Mouse (Mus musculus) WW6 (cell line): ENCODE results near the gene Ccl12.

Experiments used
- DNase-seq: peaks from one replicate; pipeline ENCODE4 v3.0.0-alpha.2; 2013; ENCODE audit warnings: low read depth, low spot score

Gene Ccl12

DNA sequence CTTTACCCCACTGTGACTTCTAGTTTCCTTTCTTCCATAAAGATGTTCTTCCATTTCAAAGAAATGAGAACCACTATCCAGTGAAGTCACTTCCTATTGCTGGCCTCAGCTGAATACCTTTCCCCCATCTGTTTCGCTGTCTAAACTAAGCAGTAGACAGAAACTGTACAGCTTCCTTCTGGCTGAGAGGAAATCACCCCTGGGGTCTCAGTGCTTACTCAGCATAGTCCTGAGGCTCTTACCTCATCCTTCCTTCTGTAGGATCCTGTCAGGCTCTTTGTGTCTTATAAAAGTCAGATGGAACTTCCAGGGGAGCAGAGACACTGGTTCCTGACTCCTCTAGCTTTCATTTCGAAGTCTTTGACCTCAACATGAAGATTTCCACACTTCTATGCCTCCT, at the start of gene Ccl12:
Gene Ccl12 (plus strand): TSS at position 317 of the 400 bp plus-strand sequence.
- DNase-seq = no peak

- DNase-seq = no peak
These were observed 47.8 kb upstream of the Ccl12 start for GRCm38 (mm10) chr11:82053849-82054248.

GRCm38 (mm10) chr11:82057646-82058045, 44.0 kb upstream of the Ccl12 start, which contains the start of gene Ccl11:
Gene Ccl11, plus strand, starts transcription at chr11:82057823.
- DNase-seq = no peak

DNA sequence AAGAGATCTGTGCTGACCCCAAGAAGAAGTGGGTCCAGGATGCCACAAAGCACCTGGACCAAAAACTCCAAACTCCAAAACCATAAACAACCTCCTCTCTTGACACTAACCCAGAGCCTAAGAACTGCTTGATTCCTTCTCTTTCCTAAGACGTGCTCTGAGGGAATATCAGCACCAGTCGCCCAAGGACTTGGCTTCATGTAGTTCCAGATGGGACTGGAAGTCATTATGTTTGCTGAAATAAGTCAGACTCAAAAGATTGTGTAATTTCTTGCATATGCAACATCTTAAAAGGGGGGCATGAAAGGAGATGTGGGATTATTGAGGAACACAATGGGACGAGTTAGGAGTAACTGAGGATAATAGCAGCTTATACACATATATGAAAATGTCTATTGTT, 39.4 kb upstream of the Ccl12 start:
- DNase-seq = no peak

- DNase-seq = no peak
These were observed 38.2 kb upstream of the Ccl12 start for GRCm38 (mm10) chr11:82063454-82063853.

GRCm38 (mm10) chr11:82066953-82067571, 34.6 kb upstream of the Ccl12 start:
- DNase-seq = no peak

DNA sequence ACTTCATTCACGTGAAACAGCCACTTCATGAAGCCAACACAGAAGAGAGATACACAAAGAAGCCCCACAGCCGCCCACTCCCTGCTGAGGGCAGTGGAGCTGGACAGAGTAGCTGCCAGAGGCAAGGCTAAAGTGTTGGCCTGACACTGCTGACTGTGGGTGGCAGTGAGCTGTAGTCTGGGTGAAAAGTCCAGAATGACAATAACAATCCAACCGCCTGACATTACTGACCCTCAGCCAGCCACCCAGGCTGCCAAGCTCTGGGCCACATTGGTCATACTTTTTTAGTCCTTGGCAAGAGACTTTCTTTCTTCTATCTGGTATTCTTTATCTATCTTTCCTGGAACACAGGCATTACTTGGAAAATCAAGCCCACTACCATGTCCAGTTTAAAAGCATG, 30.6 kb upstream of the Ccl12 start:
- no peak for DNase-seq

DNA sequence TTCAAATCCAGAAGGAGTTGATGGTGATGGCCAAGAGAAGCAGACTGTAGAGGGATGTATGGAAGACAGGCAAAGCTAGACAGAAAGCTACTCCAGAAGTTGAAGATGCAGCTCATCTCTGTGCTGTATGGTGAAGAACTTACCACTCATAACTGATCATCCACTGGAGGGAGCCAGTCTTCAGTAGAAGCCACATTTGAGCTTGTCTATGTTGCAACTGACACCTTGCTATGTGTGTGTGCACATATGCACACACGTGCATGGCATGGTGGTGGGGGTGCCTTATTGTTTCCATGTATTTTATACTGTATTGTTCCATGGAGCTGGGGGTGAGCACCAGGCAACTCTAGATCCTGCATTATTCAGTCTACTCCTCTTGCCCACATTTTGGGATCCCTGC, 29.3 kb upstream of the Ccl12 start:
- DNase-seq = no peak

GRCm38 (mm10) chr11:82072984-82073383, 28.7 kb upstream of the Ccl12 start:
- no peak for DNase-seq

DNA sequence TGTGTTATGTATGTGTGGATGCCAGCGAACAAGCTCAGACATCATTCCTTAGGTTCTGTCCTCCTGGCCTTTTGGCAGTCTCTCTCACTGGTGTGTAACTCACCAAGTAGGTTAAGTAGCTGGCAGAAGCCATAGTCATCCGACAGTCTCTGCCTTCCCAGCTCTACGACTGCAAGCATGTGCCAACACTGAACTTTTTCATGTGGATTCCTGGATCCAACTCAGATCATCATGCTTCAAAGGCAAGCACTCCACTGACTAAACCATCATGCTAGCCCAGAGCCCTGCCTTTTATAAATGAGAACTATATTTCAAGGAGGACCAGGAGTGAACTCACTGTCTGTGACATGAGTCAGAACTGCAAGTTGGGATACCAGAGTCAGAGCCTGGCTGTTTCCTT, 28.0 kb upstream of the Ccl12 start:
- no peak for DNase-seq

DNA sequence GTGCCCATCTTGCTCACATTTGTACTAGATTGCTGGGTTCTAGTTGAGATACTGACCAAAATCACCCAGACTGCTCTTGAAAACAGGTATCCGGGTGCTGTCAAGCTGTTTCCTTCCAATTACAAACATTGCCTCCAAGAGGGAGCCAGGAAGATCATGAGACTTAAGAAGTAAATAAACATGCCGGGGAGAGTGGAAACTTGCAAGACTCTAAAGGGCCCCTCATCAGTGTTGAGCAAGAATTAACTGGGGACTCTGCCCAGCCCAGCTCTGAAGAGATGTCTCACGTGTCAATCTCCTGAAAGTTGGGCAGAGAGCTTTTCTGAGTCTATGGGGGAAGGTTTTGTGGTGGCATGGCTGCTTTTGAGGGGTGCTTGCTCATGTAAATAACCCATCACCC, 24.6 kb upstream of the Ccl12 start:
- DNase-seq = no peak

DNA sequence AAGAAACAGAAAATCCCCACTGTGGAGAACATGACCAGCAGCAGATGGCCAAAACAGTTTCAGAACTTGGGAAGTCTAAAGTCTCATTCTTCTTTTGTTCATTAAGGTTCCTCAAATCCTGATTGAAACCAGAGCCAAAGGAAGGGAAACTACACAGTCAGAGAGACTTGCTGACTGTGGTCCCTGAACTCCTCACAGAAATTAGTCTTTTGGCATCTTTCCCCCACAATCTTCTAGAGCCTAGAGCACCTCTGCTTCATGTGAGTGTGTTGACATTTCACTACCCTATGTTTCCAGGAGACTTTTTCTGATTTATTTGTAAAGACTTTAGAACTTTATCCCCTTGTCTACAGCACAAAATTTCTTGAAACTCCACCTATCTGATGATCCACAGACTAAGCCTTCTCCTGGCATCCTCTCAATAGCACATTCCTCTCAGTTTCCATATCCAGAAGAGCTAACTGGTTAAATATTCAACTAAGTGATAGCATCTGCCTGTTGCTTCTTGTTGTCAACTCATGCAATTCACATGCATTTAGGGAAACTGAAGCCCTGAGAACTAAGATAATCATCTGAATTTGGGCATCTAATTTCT, 23.4 kb upstream of the Ccl12 start:
- no peak for DNase-seq

DNA sequence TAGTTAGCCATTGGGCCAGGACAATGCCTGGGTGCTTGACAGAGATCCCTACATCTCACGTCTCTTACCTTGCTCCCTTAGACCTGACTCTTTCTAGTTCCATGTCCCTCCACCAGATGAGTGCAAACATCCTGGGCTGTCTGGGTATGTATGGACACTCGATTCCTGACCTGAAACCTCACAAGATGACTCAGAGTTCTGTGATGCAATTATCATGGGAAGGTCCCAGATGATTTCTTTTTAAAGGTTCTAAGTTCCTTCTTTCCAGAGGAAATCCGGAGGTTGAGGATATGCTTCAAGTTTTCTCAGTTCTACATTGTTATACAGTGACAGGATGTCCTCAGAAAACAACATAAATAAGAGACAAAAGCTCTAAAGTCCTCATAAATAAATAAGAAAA, 20.8 kb upstream of the Ccl12 start:
- no peak for DNase-seq

DNA sequence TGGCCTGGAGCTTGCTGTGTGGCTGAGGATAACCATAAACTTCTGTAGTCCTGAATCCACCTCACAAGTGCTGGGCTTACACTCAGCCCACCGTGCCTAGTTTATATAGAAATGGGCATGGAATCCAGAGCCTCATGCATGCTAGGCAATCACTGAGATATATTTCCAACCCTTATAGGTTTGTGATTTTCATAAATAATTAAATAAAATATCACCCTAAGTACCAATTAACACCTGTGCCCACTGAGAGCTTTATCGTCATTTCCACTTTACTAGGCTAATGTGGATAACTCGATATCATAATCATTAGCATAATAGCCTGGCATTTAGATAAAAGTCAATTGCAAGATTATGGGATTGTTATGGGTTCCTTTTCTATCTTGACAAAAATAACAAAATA, 17.3 kb upstream of the Ccl12 start:
- no peak for DNase-seq

DNA sequence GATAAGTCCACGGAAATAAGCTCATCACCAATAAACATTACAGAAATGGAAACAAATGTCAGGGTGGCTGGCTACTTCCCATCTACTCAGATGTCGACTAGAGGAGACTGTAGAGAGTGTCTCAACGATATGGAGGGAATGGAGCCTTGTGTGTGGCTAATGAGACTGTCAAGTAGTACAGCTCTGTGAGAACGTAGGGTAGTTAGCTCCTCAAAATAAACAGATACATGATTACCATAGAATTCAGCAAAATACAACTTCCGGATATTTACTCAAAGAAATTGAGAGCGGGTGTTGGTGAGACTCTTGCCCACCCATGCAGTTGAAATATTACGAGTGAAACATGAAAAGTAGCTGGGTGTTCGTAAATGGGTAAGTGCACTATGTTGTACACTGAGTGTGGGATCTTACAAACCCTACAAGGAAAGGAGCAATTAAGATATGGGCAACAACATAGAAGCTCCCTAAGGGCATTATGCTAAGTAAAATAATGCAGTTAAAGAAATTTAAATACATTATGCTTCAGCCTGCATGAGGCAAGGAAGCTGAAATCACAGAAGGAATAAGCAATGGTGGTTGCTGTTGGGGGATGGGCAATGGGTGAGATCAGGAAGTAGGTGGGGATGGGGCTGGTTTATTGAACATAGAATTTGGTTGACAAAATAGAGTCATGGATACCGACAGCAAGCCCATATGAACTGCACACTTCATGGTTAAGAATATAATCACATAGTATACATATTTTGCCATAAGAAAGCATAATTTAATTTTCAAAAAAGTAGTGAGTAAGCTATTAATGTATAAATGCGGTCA, 1.9 kb upstream of the Ccl12 start:
- DNase-seq = no peak

- DNase-seq = no peak
These were observed 558 bp upstream of the Ccl12 start for GRCm38 (mm10) chr11:82101087-82101486.

- DNase-seq = no peak
These were observed 8.0 kb downstream of the Ccl12 start for GRCm38 (mm10) chr11:82109611-82110010.

DNA sequence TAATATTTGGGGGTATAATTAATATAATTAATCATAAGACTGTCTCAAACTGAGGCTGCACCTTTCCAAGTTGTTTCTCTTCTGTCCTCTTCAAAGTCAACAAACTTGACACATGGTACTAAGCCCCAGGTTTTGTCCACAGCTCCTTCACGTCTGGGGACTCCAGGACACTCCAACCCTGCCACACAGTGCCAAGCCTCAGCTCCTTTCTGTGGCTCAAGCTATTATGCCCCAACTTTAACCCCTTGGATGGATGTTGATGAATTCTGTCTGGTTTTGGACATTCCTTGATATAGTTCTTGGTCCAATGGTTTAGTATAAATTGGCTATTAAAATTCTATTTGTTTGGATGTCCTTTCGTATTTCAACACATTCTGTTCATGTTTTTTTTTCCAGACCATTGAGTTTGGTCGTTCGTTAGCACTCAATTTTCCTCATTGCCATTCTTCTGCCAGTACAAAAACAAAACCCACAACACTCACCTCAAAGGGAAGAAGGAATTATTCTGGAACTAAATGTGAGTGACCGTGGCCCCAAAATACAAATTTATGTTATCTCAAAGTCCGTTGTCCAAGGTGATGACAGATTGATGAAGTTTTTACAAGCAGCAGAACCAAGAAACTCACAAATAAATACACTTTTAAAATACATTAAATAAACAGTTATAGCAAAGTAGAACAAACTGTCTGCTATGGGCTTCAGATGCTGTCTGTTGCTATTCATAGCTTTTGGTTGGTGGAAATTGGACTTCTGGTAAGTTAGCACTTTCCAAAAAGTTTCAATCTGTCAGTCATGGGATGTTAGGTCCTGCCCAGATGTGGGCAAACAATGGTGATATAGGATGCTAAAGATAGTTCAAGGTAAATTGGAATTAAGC, 9.0 kb downstream of the Ccl12 start:
- DNase-seq = no peak

- no peak for DNase-seq
These were observed 13.2 kb downstream of the Ccl12 start, which contains the start of gene Ccl8 for GRCm38 (mm10) chr11:82114885-82115284. Gene Ccl8, plus strand, starts transcription at chr11:82115185.

- no peak for DNase-seq
These were observed 14.4 kb downstream of the Ccl12 start for GRCm38 (mm10) chr11:82116041-82116440.

GRCm38 (mm10) chr11:82132977-82133376, 31.3 kb downstream of the Ccl12 start:
- DNase-seq = no peak

- DNase-seq = no peak
These were observed 34.6 kb downstream of the Ccl12 start for GRCm38 (mm10) chr11:82136196-82136595.
